Mouse (Mus musculus) intestine, embryonic 16.5 days (tissue): ENCODE measurements around the gene Ostn. TPM values are rescaled to one million over a fixed set of nuclear protein-coding genes. Genes with fewer than 3 reads are reported as not detected.

ENCODE experiments used
- ATAC-seq: fragments of 200-750 bp; cut with Nextera tagmentation; 2 replicates; pipeline ENCODE4 v1.8.0; 2017; ENCODE audit warnings: moderate TSS enrichment, moderate library complexity
- H3K27ac ChIP-seq: fragments of 300-500 bp; sonication (generic); 2 replicates; pipeline ENCODE4 v1.5.1; 2014; ENCODE audit warnings: mild to moderate bottlenecking, low read length
- H3K27me3 ChIP-seq: fragments of 300-500 bp; sonication (generic); replicated peaks from 2 replicates; pipeline ENCODE4 v1.6.1; 2014; ENCODE audit warnings: low read length, control low read depth, mixed read lengths; ENCODE audit not compliant: control insufficient read depth, insufficient read depth
- H3K36me3 ChIP-seq: fragments of 300-500 bp; sonication (generic); 2 replicates; pipeline ENCODE4 v1.6.1; 2014; ENCODE audit warnings: low read length, control low read depth; ENCODE audit not compliant: control insufficient read depth, insufficient read depth
- H3K4me1 ChIP-seq: fragments of 300-500 bp; sonication (generic); 2 replicates; pipeline ENCODE4 v1.6.1; 2014; ENCODE audit warnings: low read length, control low read depth, mixed read lengths; ENCODE audit not compliant: control insufficient read depth, insufficient read depth
- H3K4me2 ChIP-seq: fragments of 300-500 bp; sonication (generic); 2 replicates; pipeline ENCODE4 v1.6.1; 2014; ENCODE audit warnings: low read depth, low read length, control low read depth
- H3K4me3 ChIP-seq: fragments of 300-500 bp; sonication (generic); 2 replicates; pipeline ENCODE4 v1.5.1; 2014; ENCODE audit warnings: mild to moderate bottlenecking, low read length
- H3K9ac ChIP-seq: fragments of 300-500 bp; sonication (generic); 2 replicates; pipeline ENCODE4 v1.6.1; 2014; ENCODE audit warnings: low read depth, low read length
- H3K9me3 ChIP-seq: fragments of 300-500 bp; sonication (generic); 2 replicates; pipeline ENCODE4 v1.6.1; 2016; ENCODE audit warnings: low read length, control low read depth; ENCODE audit not compliant: control insufficient read depth
- WGBS: fragments of 180-500 bp; shearing (Covaris S2); extraction: QIAGEN DNeasy Blood & Tissue Kit; methylation state at CpG from one replicate; pipeline ENCODE4 v1.1.7; 2014; 5-methylcytosine and 5-hydroxymethylcytosine counted together
- polyA plus RNA-seq: library from polyadenylated mRNA; unstranded; fragments of >200 nt; fragmentation: Nextera tagmentation; extraction: Ambion mirVana; gene quantifications from 2 replicates; pipeline ENCODE4 v1.2.1, GENCODE M21; 2015

Gene Ostn
- polyA plus RNA-seq, 1 experiment from 2014 or later, result not detected

DNA sequence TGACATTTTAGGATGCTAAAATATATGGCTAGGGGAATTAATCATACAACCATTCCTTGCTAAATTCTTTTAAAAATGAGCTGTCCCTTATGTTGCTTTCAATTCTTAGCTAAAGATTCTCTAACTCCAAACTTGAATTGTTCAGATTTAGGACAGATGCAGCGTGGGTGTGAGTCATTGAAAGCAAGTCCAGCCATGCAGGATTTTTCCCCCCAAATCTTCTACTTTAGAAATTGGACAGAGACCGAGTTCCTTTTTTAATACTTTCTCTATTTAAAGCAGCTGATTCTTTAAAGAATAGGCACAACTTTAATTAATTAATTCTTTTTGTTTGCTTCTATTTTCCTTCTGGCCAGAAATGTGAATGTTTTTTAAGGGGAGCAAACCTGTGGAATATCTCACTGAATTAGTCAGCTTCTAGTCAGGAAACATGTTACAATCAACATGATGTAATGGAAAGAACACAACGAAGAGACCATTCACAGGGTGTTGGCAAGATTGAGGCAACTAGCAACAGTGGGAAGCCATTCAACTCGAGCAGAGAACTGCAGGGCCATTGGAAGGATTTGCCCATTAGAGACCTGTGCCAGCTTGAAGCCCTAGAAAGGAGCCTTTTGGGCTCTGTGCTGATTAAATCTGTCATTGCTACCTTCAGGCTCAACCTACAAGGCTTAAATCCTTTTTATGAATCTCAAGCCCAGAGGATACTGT is 77.8 kb downstream of the Ostn start:
- Histone ChIP-seq H3K27ac (no peak overlapping the region), H3K4me2 (no peak overlapping the region), H3K4me1 (no peaks in the 10 kb centered on the region), H3K36me3 (no peaks in the 10 kb centered on the region), H3K9ac (no peak overlapping the region), H3K27me3 (no peaks in the 10 kb centered on the region), H3K4me3 (no peak overlapping the region), H3K9me3 (no peaks in the 10 kb centered on the region)
- WGBS, result 64% methylated on average over 4 of the region's 4 CpGs
- ATAC-seq, result no peak

DNA sequence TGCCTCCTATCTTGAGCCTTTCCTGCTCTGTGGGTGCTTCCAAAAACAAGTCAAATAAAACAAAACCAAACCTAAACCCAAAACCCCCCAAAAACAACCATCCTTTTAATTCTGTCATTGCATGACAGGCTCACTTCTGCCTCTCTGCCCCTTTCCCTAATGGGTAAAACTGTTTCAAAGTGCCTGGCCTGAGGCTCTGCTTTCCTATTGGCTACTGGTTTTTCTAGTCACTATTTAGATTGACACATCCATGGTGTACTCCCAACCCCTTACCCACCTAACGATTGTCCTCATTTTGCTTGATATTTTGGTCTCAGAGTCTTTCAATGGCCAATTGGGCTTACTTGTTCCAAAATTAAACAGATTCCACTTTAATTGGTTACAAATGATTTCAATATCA is 78.4 kb downstream of the Ostn start:
- H3K27me3 ChIP-seq, result no peaks in the 10 kb centered on the region
- no peak for ATAC-seq
- H3K4me3 ChIP-seq, result no peak overlapping the region
- H3K9me3 ChIP-seq, result no peaks in the 10 kb centered on the region
- no peak overlapping the region for H3K4me2 ChIP-seq
- 93% methylated on average over 1 of the region's 1 CpGs for WGBS
- H3K9ac ChIP-seq, result no peak overlapping the region
- no peaks in the 10 kb centered on the region for H3K4me1 ChIP-seq
- H3K27ac ChIP-seq, result no peak overlapping the region
- H3K36me3 ChIP-seq, result no peaks in the 10 kb centered on the region

DNA sequence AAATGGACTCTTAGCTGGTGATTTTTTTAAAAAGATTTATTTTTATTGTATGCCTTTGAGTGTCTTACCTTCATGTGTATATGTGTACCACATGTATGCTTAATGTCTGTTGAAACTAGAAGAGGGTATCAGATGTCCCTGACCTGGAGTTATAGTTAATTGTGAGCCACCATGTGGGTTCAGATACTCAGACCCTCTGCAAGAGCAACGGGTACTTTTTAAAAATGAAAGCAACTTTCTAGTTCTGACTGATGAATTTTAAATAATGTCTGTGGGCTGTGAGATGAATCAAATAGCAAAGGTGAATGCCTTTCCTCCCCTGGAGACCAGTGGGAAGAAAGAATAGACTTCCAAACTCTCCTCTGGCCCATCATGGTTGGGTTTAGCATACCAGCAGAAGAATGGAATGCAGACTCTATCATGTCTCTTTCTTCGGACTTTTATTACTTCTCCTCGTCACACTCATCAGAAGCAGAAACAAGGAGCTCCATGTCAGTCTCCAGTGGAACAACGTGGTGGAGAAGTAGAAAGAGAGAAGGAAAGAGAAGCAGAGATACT is 79.6 kb downstream of the Ostn start:
- no peaks in the 10 kb centered on the region for H3K27me3 ChIP-seq
- H3K9me3 ChIP-seq, result no peaks in the 10 kb centered on the region
- no peak overlapping the region for H3K9ac ChIP-seq
- 59% methylated on average over 4 of the region's 4 CpGs for WGBS
- no peak for ATAC-seq
- H3K36me3 ChIP-seq, result no peaks in the 10 kb centered on the region
- no peak overlapping the region for H3K4me2 ChIP-seq
- H3K4me3 ChIP-seq, result no peak overlapping the region
- no peak overlapping the region for H3K27ac ChIP-seq
- peaks cover 5% of the 10 kb centered on the region; the same call in 1 of the 2 replicates for H3K4me1 ChIP-seq

DNA sequence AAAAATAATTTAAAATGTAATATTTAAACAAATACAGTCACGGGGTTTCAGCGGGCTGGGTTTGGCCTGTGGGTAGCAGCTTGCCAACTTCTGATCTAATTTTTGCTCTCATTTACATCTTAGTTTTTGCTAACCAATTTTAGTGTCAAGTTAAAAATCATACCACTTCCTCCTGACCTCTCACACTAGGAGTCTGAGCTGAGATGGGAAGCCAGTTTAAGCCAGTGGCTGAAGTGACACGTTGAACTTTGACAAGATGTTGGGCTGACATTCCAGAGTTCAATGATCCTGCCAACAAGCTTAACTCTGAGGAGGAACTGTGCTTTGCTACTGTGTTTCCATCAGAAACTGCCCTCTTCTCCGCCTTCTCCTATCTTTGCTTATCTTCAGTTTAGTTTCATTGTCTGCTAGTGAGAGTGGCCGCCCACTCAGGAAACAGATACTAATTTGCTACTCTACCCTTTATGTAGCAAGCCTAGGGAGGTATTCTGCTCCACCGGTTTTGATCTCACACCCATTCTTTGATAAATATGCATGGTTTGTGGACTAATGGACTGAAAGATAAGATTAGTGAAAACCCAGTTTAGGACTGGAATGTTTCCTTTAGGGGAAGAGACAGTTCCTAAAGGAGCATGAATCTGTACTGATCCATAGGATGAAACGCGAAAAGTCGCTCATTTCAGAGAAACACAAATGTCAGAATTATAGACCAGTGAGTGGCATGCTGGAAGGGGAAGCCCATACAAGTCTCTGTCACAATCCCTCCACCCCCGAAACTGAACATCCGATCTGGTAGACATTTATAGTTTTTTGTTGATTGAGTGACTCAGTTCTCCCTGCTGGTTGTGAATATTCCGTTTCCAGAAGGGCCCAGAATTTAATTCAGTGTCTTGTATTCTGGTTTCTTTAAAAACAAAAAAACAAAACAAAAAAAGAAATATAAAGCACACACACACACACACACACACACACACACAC is 80.6 kb downstream of the Ostn start:
- peak; percentile 82 for ATAC-seq
- H3K36me3 ChIP-seq, result no peaks in the 10 kb centered on the region
- 37% methylated on average over 12 of the region's 12 CpGs for WGBS

DNA sequence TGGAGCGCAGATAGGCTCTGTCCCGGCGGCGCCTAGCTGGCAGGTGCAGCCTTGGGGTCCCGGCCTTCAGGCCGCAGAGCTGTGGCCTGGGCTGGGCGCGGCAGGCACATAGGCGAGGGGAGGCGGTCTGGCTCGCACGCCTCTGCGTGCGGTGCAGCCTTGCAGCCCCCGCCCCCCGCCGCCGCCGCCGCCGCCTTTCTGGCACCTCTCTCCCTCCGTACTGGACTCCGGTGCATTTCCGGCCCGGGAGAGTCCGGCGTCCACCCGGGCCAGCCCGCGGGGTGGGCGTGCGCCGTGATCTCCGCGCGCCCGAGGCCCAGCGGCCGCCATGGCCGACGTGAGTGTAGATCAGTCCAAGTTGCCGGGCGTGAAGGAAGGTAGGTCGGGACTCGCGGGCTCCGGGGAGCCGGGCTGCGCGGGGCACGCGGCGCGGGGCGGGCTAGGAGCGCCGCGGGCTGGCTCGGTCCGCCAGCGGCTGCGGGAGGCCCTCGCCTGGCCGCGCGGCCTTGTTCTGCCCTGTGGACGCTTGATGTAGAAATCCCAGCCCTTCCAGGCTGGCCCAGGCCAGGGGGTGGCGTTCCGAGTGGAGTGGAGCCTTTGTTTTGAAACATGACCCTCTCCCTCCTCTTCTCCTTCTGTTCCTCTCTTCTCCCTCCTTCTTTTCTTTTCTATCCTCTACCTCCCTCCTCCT is 81.6 kb downstream of the Ostn start, which contains the start of gene Ccdc50:
TSS of gene Ccdc50 (plus strand) at position 109 of the 691 bp plus-strand sequence.
- under 1% methylated on average over 69 of the region's 69 CpGs for WGBS
- ATAC-seq, result peak; percentile 87

More for the DNA sequence above, 80.6 kb downstream of the Ostn start:
- H3K4me2 ChIP-seq, result peak overlapping the region; percentile 57
- no peaks in the 10 kb centered on the region for H3K27me3 ChIP-seq
- H3K4me1 ChIP-seq, result peaks cover 9% of the 10 kb centered on the region; the same call in 1 of the 2 replicates
- H3K27ac ChIP-seq, result peak overlapping the region; percentile 84
- H3K9ac ChIP-seq, result peak overlapping the region; percentile 98; the same call in 1 of the 2 replicates
- peak overlapping the region; percentile 91 for H3K4me3 ChIP-seq
- no peaks in the 10 kb centered on the region for H3K9me3 ChIP-seq

DNA sequence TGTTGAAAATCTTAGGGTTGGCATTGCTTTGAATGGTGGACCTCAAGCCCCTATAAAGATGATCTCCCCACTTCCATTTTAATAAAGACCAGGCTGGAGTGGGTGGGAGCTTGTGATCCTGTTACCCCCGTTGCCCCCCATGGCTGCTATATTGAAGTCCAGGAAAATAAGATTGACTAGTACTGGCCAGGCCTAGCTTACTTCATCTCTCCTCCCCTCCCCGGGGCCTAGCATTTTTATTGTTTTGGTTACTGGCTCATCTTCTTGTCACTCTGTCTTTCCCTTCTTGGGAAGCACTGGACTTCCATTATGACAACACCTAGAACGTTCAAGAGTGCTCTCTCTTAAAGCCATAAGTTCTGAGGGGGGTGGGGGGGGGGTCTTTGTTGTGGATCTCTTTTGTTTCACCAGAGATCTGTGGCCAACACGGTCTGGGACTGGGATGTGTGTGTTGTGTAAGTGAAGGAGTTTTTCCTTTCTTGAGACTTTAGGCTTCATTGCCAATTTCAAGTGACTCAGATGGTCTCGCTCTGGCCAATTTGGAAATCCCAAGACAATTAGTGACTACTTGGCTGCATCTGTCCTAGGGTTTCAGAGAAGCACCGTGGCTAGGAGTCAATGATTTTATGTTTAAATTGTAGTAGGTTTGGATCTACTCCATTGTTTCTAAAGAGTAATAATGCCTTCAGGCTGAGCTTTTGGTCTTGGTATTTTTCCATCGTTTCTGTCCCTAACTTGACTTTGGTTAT is 82.4 kb downstream of the Ostn start:
- Histone ChIP-seq H3K27ac (peak overlapping the region; percentile 98), H3K9ac (peak overlapping the region; percentile 98), H3K4me2 (peak overlapping the region; percentile 57), H3K9me3 (no peaks in the 10 kb centered on the region), H3K27me3 (no peaks in the 10 kb centered on the region), H3K4me1 (peaks cover 9% of the 10 kb centered on the region; the same call in 1 of the 2 replicates), H3K36me3 (no peaks in the 10 kb centered on the region), H3K4me3 (peak overlapping the region; percentile 91)
- 27% methylated on average over 7 of the region's 7 CpGs for WGBS
- ATAC-seq, result no peak; the same call in 1 of the 2 replicates

More for the DNA sequence above, 81.6 kb downstream of the Ostn start, which contains the start of gene Ccdc50:
- H3K4me3 ChIP-seq, result peak within 1 kb of the TSS; percentile 91
- no peaks in the 10 kb centered on the region for H3K27me3 ChIP-seq
- H3K27ac ChIP-seq, result peak within 1 kb of the TSS; percentile 98
- H3K4me1 ChIP-seq, result peaks cover 9% of the 10 kb centered on the region; the same call in 1 of the 2 replicates
- H3K36me3 ChIP-seq, result no peaks in the 10 kb centered on the region
- no peaks in the 10 kb centered on the region for H3K9me3 ChIP-seq
- peak within 1 kb of the TSS; percentile 57 for H3K4me2 ChIP-seq
- peak within 1 kb of the TSS; percentile 98 for H3K9ac ChIP-seq

DNA sequence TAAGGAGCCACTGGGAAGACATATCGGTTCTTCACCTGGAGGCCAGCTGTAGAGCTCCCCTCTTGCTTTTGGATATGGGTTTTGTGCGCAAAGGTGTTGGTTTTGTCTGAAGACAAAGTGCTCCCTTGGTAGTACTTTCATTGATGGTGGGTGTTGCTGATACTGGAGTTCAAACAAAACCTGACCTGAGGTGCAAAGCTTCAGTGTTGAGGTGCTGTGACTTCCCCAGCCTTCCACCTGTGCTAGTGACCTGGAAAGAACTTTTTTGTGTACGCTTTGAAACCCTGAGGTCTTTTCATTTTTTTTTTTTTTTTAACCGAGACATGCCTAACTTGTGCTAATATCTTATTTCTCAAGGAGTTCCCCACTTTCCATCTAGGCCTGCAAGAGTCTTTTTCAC is 83.0 kb downstream of the Ostn start:
- WGBS, result 86% methylated on average over 4 of the region's 4 CpGs
- ATAC-seq, result no peak
- H3K27me3 ChIP-seq, result no peaks in the 10 kb centered on the region
- H3K4me1 ChIP-seq, result peaks cover 9% of the 10 kb centered on the region; the same call in 1 of the 2 replicates
- H3K4me2 ChIP-seq, result peak overlapping the region; percentile 57
- H3K36me3 ChIP-seq, result no peaks in the 10 kb centered on the region
- peak overlapping the region; percentile 91; the same call in 1 of the 2 replicates for H3K4me3 ChIP-seq
- no peaks in the 10 kb centered on the region for H3K9me3 ChIP-seq
- H3K27ac ChIP-seq, result no peak overlapping the region; the same call in 1 of the 2 replicates
- no peak overlapping the region for H3K9ac ChIP-seq

DNA sequence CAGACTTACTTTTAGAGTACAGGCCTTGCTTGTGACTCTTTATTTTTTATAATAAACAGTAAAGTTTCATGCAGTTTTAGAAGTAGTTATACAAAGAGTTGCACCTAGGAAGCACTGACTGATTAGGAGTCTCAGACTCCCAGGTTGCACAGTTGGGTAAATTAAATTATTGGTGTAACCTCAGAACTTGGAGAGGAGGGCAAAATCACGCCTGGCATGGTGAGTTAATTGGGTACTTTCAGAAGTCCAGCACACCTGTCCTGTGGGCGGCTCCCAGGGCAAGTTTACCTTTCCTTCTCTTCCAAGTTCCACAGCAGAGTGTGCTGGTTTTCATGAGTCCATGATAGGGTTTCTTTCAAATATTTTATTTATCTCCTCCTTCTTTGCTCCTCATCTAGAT is 84.6 kb downstream of the Ostn start:
- H3K36me3 ChIP-seq, result no peaks in the 10 kb centered on the region
- no peak for ATAC-seq
- H3K4me1 ChIP-seq, result peaks cover 9% of the 10 kb centered on the region
- H3K9ac ChIP-seq, result no peak overlapping the region
- H3K27me3 ChIP-seq, result no peaks in the 10 kb centered on the region
- H3K4me2 ChIP-seq, result no peak overlapping the region
- H3K9me3 ChIP-seq, result no peaks in the 10 kb centered on the region
- no peak overlapping the region for H3K4me3 ChIP-seq
- WGBS, result 73% methylated on average over 2 of the region's 2 CpGs
- no peak overlapping the region for H3K27ac ChIP-seq
